Mouse (Mus musculus) embryo, embryonic 9.5 days (tissue): ENCODE data around the gene Mapk1ip1l.

Source experiments
- DNase-seq: peaks from one replicate; pipeline ENCODE4 v3.0.0-alpha.2; 2017; ENCODE audit errors: extremely low spot score

Mapk1ip1l gene

DNA sequence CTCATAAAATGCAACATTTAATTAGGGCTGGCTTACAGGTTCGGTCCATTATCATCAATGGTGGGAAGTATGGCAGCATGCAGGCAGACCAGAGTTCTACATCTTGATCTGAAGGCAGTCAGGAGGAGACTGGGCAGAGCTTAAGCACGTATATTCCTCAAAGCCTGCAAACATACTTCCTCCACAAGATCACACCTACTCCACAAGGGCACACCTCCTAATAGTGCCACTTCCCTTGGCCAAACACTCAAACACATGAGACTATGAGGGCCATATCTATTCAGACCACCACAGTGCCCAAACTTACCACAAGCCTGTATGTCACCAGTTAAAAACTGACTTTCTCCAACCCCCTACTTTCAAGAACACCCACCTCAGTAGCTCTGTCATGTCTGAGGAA lies 63.4 kb downstream of the Mapk1ip1l start:
- no peak for DNase-seq

DNA sequence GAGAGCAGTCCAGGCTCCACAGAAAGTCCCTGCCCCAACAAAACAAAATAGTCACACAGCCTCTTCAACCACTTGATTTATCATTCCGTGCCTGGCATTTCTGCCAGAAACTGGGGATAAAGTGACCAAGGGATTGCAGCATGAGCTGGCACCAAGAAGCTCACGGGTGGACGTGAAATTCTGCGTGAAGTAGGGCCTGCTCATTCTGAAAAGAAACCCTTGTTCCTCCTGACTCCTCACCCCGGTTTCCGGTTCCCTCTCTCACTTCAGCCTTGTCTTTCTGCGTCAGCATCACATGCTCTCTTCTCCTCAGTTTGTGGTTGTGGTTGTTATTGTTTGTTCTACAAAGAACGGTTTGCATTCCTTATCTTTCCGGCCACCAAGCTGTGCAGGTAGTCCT lies 63.8 kb downstream of the Mapk1ip1l start:
- no peak for DNase-seq

DNA sequence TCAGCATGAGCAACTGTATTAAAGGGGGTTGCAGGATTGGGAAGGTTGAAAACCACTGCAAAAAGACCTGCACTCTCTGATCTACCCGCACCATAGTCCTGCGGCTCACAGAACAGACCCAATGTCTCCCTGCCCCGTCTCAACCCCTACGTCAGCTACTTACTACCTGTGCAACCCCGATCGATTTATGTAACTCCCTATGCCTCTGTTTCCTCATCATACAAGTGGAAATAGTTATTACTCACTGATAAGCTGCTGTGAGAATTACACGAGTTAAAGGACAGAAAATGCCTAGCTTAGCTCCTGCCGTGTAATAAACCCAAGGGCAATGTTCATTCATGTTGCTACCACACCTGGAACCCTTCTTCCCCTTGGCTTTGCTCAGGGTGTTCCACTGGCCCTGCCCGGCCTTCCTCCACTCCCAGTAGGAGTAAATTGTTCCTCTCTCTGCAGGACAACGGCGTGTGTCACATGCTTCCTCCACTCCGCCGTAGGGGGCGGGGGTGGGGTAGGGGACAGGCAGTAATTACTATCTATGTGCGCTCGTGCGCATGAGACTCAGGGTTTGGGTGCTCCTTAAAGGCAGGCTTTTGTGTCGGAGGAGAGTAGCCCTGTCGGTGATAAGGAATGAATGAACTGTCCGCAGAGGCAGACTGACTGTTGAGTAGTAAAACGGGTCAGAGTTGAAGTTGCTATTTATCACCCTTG lies 66.8 kb downstream of the Mapk1ip1l start:
- DNase-seq = peak; percentile 42

DNA sequence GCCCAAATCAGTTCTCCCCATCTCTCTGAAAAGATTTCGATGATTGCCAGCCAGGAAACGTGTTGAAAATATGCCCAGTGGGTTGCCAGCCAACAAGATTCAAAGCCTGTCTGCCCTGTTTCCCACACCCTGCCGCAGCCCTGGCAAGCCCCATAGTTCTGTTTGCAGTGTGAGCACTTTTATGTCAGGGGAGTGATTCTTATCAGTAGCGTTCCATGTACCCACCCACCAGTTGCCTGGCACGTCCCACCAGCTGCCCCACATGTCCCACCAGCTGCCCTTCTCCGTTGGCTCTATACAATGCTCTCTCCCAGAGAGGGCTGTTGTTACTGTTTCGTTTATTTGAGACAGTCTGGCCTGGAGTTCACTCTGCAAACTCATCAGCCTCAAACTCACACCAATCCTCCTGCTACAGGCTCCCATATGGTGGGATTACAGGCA lies 68.8 kb downstream of the Mapk1ip1l start:
- DNase-seq = no peak

DNA sequence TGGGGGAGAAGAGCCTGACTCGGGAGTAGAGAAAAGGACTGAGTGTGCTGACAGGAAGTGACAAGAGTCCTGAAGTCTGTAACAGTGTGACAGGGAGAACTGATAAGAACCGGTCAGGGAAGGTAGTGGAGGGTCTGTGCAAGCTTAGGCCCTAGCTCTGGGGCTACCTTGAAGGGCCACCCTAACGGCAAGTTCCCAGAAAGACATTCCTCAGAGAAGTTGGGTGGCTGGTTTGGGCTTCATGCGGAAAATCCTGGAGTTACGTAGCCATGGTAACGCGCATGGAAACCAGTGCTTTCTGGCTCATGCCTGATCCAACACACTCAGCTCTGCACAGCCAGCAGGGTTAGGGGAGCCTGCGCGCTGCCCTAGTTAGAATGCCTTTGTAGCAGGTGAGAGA lies 69.4 kb downstream of the Mapk1ip1l start, which contains the start of gene Lgals3:
Gene Lgals3 (plus strand): TSS at position 291 of the 400 bp plus-strand sequence.
- peak; percentile 34 for DNase-seq

DNA sequence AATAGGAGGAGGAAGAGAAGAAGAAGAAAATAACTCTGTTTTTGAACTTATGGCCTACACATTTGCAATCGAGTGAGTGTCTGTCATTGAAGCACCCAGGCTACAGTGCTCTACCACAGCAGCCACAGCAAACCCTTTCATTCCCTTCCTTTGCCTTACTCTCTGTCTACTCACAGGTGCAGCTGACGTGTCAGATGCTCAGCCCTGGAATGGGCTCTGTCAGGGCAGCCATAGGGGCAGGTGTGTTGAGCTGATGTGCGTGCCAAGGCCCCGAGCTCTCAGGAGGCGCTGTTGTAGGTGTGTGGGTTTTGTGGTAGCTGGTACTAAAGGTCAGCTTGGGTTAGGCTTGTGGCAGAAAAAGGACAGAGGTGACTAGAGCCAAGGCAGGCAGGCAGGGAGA lies 71.7 kb downstream of the Mapk1ip1l start:
- DNase-seq = no peak

DNA sequence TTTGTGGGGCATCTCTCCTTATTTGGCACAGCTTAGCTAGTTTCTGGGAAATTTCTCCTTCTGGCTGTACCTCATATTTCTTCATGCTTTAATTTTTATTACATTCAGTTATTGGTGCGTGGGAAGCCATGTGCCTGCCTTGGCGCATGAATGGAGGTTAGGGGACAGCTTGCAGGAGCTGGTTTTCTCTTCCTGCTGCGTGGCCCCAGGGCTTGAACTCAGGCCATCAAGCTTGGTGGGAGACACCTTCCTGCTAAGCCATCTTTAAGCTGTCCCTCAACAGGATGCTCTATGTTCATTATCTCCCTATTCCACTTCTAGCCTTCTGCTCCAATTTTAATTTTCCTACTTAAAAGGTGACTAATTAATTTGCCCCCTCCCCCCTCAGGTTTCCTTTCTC lies 72.7 kb downstream of the Mapk1ip1l start:
- no peak for DNase-seq

DNA sequence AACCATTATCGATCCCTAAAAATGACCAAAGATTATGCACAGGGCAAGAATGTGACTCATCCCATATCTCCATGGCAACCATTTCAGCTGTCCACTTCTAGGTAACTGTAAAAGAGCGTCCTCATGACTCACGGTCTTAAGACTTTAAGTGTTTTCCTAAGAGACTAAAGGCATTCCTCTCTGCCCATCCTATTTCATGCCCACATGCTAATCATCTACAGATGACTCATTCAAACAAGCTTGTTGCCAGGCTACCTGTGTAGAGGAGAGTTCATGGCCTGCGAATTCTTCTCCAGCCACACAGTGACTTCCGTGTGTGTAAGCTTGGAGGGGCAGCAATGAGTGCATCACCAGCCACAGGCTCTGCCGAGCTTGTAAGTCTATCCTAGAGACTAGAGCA lies 73.6 kb downstream of the Mapk1ip1l start:
- DNase-seq = no peak
